Mouse (Mus musculus): ENCODE measurements around the gene Tspan3. TPM values are rescaled to one million over a fixed set of nuclear protein-coding genes. Genes with fewer than 3 reads are reported as not detected.

Tspan3 gene
- polyA plus RNA-seq, 1 experiment from 2014 or later: 318 TPM

DNA sequence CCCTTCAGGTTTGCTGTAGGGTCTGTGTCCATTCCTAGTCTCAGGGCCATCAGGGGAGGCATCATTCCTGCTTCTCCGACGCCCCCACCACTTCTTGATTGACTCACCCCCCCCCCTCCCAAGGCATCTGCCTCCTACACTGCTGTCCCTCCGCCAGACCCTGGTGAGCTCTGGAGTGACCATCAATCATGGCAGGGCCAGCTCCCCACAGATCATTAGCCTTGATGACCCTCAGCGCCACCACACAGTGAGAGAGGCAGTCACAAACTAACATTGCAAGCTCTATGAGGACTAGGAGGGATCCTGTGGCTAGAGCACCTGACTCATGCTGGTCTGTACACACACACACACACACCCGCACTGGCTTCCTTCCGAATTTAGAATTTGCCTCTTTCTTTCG lies 60.4 kb downstream of the Tspan3 start:
- peak; percentile 30; the same call in 1 of the 2 replicates for ATAC-seq (ENCODE audit: low FRiP score, low TSS enrichment)

DNA sequence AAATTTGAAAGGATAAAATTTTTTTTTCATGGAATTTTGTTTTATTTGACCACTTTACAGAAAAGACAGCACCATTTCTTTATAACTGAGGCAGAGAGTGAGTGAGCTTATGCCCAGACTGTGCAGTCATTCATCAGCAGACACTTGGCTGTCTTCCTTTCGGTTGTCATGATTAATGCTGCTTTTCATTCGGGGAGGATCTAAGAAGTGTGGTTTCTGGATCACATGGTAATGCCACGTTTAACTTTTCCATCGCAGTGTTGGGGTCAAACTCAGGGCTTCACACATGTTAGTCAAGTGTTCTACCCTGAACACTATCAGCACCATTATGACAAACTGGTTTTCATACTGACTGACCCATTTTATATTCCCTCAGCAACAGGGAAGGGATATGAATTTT lies 64.3 kb downstream of the Tspan3 start:
- 17% methylated on average over 4 of the region's 4 CpGs for WGBS
- Histone ChIP-seq H3K4me1 (replicated peaks; ENCODE audit: control insufficient read depth, insufficient read depth) (no peaks in the 10 kb centered on the region), H3K4me2 (replicated peaks; ENCODE audit: low read depth) (no peak overlapping the region), H3K4me3 (ENCODE audit: low read depth, low read length) (no peak overlapping the region), H3K27me3 (ENCODE audit: control insufficient read depth, insufficient read depth, low read length) (no peaks in the 10 kb centered on the region), H3K9ac (ENCODE audit: low read length) (no peak overlapping the region), H3K9me3 (ENCODE audit: control insufficient read depth, low read length) (no peaks in the 10 kb centered on the region), H3K36me3 (ENCODE audit: control insufficient read depth, insufficient read depth, low read length) (no peaks in the 10 kb centered on the region), H3K27ac (replicated peaks) (no peak overlapping the region)
- ATAC-seq (ENCODE audit: low FRiP score, low TSS enrichment) (no peak), DNase-seq (ENCODE audit: low spot score) (no peak)
- no peak for TF ChIP-seq CTCF (IDR thresholded peaks at IDR 0.05; ENCODE audit: low read depth)
- no peak for TF ChIP-seq EP300 (optimal IDR thresholded peaks at IDR 0.05)

More for the DNA sequence above, 60.4 kb downstream of the Tspan3 start:
- H3K4me3 ChIP-seq (ENCODE audit: low read depth, low read length): no peak overlapping the region
- H3K9ac ChIP-seq (ENCODE audit: low read length): no peak overlapping the region
- no peaks in the 10 kb centered on the region for H3K27me3 ChIP-seq (ENCODE audit: control insufficient read depth, insufficient read depth, low read length)
- H3K9me3 ChIP-seq (ENCODE audit: control insufficient read depth, low read length): no peaks in the 10 kb centered on the region
- DNase-seq (ENCODE audit: low spot score): no peak
- H3K4me1 ChIP-seq (replicated peaks; ENCODE audit: control insufficient read depth, insufficient read depth): no peaks in the 10 kb centered on the region
- TF ChIP-seq CTCF (IDR thresholded peaks at IDR 0.05; ENCODE audit: low read depth) (no peak), EP300 (optimal IDR thresholded peaks at IDR 0.05) (no peak)
- H3K4me2 ChIP-seq (replicated peaks; ENCODE audit: low read depth): no peak overlapping the region
- WGBS: 45% methylated on average over 7 of the region's 7 CpGs
- H3K36me3 ChIP-seq (ENCODE audit: control insufficient read depth, insufficient read depth, low read length): no peaks in the 10 kb centered on the region
- H3K27ac ChIP-seq (replicated peaks): no peak overlapping the region

DNA sequence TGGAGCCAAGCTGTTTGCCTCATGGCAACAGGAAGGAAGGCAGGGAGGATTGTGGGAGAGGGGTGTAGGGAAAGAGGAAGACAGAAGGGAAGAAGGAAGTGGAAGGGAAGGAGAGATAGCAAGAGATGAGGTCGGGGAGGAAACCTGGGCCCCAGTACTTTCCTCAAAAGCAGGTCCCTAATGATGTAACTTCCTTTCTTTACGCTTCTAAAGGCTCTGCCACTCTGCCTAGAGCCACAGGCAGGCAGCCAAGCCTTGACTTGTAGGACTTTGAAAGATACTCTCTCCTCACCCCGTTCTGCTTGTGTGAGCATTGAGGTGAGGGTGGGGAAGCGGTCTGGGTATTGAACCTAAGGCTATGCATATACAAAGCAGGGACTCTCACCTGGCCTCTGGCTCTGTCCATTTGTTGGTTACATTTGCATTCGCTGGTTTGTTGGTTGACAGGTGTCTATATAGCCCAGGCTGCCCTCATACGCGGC lies 65.2 kb downstream of the Tspan3 start:
- no peak overlapping the region for H3K4me3 ChIP-seq (ENCODE audit: low read depth, low read length)
- 75% methylated on average over 7 of the region's 7 CpGs for WGBS

DNA sequence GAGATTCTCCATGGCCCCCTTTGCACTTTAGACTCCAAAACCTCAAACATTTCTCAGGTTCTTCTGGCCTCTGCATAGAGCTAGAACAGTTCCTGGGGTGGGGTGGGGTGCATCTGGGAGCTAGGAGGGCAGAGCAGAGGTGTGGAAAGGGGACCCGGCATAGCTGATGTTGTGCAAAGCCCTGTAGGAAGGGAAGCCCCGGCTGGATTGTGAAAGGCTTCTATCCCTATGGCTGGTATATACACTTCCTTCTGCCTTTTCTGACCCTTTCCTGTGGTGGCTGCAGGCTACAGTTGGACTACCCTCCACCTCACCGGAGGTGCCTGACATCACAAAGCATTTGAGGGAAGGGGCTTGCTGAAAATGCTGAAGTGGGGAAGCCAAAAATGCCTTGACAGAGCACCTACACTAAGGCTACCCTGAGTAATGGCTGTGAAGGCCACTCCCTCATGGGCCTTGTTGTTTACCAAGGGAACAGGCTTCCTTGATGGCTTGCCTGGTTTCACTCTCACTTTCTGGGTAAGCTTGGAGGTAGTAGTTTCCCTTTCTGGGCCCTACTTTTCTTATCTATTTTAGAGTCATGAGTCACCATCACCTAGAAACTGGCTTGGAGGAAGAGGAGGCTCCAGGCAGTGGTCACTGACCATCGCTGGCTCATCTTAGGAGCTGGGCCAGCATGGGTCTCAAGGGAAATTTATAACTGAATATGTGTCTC lies 67.5 kb downstream of the Tspan3 start:
- H3K27me3 ChIP-seq (ENCODE audit: control insufficient read depth, insufficient read depth, low read length): no peaks in the 10 kb centered on the region
- WGBS: 68% methylated on average over 4 of the region's 4 CpGs
- TF ChIP-seq EP300 (optimal IDR thresholded peaks at IDR 0.05): no peak
- TF ChIP-seq CTCF (IDR thresholded peaks at IDR 0.05; ENCODE audit: low read depth): no peak
- H3K36me3 ChIP-seq (ENCODE audit: control insufficient read depth, insufficient read depth, low read length): no peaks in the 10 kb centered on the region
- H3K4me2 ChIP-seq (replicated peaks; ENCODE audit: low read depth): no peak overlapping the region
- H3K9me3 ChIP-seq (ENCODE audit: control insufficient read depth, low read length): no peaks in the 10 kb centered on the region
- no peak overlapping the region for H3K9ac ChIP-seq (ENCODE audit: low read length)
- H3K4me3 ChIP-seq (ENCODE audit: low read depth, low read length): no peak overlapping the region
- H3K4me1 ChIP-seq (replicated peaks; ENCODE audit: control insufficient read depth, insufficient read depth): no peaks in the 10 kb centered on the region
- ATAC-seq (ENCODE audit: low FRiP score, low TSS enrichment): peak; percentile 96
- peak overlapping the region; percentile 75 for H3K27ac ChIP-seq (replicated peaks)
- peak; percentile 56 for DNase-seq (ENCODE audit: low spot score)

More for the DNA sequence above, 65.2 kb downstream of the Tspan3 start:
- Histone ChIP-seq H3K4me1 (replicated peaks; ENCODE audit: control insufficient read depth, insufficient read depth) (no peaks in the 10 kb centered on the region), H3K27ac (replicated peaks) (no peak overlapping the region), H3K9me3 (ENCODE audit: control insufficient read depth, low read length) (no peaks in the 10 kb centered on the region), H3K36me3 (ENCODE audit: control insufficient read depth, insufficient read depth, low read length) (no peaks in the 10 kb centered on the region), H3K4me2 (replicated peaks; ENCODE audit: low read depth) (no peak overlapping the region), H3K27me3 (ENCODE audit: control insufficient read depth, insufficient read depth, low read length) (no peaks in the 10 kb centered on the region), H3K9ac (ENCODE audit: low read length) (no peak overlapping the region)
- DNase-seq (ENCODE audit: low spot score): no peak
- no peak for ATAC-seq (ENCODE audit: low FRiP score, low TSS enrichment)
- TF ChIP-seq EP300 (optimal IDR thresholded peaks at IDR 0.05) (no peak), CTCF (IDR thresholded peaks at IDR 0.05; ENCODE audit: low read depth) (no peak)

DNA sequence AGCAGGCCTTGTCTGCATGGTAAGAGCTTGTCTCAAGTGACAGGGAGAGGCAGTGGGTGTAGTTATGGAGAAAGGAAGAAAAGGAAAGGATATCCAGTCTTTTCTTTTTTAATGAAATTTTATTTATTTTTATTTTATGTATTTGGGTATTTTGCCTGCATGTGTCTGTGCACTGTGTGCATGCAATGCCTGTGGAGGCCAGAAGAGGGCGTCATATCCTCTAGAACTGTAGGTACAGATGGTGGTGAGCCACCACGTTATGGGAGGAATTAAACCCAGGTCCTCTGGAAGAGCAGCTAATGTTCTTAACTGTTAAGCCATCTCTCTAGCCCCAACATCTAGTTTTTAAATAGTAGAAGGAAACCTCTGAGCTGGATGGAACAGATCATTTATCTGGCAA lies 73.2 kb downstream of the Tspan3 start:
- TF ChIP-seq CTCF (IDR thresholded peaks at IDR 0.05; ENCODE audit: low read depth) (peak; percentile 59), EP300 (optimal IDR thresholded peaks at IDR 0.05) (no peak)
- Histone ChIP-seq H3K36me3 (ENCODE audit: control insufficient read depth, insufficient read depth, low read length) (no peaks in the 10 kb centered on the region), H3K4me2 (replicated peaks; ENCODE audit: low read depth) (no peak overlapping the region)

DNA sequence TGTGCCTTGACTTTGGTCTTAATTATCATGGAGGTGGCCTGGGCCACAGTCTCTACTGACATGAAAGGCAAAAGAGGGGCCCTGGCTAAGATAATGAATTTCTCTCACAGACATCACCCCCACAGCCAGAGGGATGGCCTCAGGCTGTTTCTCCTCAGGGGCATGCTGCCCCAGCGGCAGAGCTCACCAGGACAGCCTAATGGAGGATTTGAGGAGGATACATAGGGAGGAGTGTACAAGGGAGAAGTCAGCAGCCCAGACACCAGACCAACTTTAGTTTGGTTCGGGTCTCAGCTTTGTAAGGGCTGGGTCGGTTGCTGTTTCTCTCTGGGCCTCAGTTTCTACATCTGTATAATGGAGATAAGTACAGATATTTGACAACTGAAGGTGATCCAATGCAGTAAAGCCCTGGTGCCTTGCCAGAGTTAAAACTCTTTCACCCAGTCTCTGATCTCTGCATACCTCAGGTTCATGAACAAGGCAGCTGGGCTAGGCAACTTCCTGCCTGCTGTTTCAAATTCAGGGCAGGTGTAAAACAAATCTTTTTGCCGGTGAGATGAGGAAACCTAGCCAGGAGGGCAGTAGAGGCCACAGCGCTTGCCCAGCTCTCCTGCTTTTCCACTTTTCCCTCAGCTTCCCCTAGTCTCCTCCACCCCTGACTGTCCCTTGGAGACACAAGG lies 74.6 kb downstream of the Tspan3 start:
- peak overlapping the region; percentile 45; the same call in 1 of the 2 replicates for H3K4me2 ChIP-seq (replicated peaks; ENCODE audit: low read depth)
- 65% methylated on average over 5 of the region's 5 CpGs for WGBS
- no peaks in the 10 kb centered on the region for H3K9me3 ChIP-seq (ENCODE audit: control insufficient read depth, low read length)
- TF ChIP-seq EP300 (optimal IDR thresholded peaks at IDR 0.05) (no peak), CTCF (IDR thresholded peaks at IDR 0.05; ENCODE audit: low read depth) (no peak)
- H3K4me1 ChIP-seq (replicated peaks; ENCODE audit: control insufficient read depth, insufficient read depth): peaks cover 10% of the 10 kb centered on the region
- H3K27me3 ChIP-seq (ENCODE audit: control insufficient read depth, insufficient read depth, low read length): no peaks in the 10 kb centered on the region
- H3K4me3 ChIP-seq (ENCODE audit: low read depth, low read length): 0 out of 2 replicates have a peak overlapping the region, but pooled peaks have one; percentile 24
- peak overlapping the region; percentile 67; the same call in 1 of the 2 replicates for H3K27ac ChIP-seq (replicated peaks)
- no peak for ATAC-seq (ENCODE audit: low FRiP score, low TSS enrichment)
- DNase-seq (ENCODE audit: low spot score): no peak
- H3K9ac ChIP-seq (ENCODE audit: low read length): no peak overlapping the region
- H3K36me3 ChIP-seq (ENCODE audit: control insufficient read depth, insufficient read depth, low read length): no peaks in the 10 kb centered on the region

More for the DNA sequence above, 73.2 kb downstream of the Tspan3 start:
- WGBS: 47% methylated on average over 2 of the region's 2 CpGs
- Histone ChIP-seq H3K9ac (ENCODE audit: low read length) (no peak overlapping the region), H3K27me3 (ENCODE audit: control insufficient read depth, insufficient read depth, low read length) (no peaks in the 10 kb centered on the region), H3K4me3 (ENCODE audit: low read depth, low read length) (no peak overlapping the region), H3K4me1 (replicated peaks; ENCODE audit: control insufficient read depth, insufficient read depth) (peaks cover 10% of the 10 kb centered on the region), H3K27ac (replicated peaks) (no peak overlapping the region), H3K9me3 (ENCODE audit: control insufficient read depth, low read length) (no peaks in the 10 kb centered on the region)
- ATAC-seq (ENCODE audit: low FRiP score, low TSS enrichment) (no peak), DNase-seq (ENCODE audit: low spot score) (no peak)
